Mouse (Mus musculus) layer of hippocampus, adult 8-10 months (tissue): ENCODE results near the gene Engase. TPM values are rescaled to one million over a fixed set of nuclear protein-coding genes. Genes with fewer than 3 reads are reported as not detected.

Experiments
- DNase-seq, 2 experiments: peaks; one replicate each; pipeline ENCODE4 v3.0.0; 2022; ENCODE audit warnings: low spot score in 2 of 2
- total RNA-seq, 4 experiments: library from RNA; stranded (reverse); gene quantifications; 2 replicates each; pipeline ENCODE4 v1.2.4; 2022

Engase gene
- total RNA-seq, 4 experiments from 2014 or later = 14.9 to 22.3 (median 19.0) TPM

DNA sequence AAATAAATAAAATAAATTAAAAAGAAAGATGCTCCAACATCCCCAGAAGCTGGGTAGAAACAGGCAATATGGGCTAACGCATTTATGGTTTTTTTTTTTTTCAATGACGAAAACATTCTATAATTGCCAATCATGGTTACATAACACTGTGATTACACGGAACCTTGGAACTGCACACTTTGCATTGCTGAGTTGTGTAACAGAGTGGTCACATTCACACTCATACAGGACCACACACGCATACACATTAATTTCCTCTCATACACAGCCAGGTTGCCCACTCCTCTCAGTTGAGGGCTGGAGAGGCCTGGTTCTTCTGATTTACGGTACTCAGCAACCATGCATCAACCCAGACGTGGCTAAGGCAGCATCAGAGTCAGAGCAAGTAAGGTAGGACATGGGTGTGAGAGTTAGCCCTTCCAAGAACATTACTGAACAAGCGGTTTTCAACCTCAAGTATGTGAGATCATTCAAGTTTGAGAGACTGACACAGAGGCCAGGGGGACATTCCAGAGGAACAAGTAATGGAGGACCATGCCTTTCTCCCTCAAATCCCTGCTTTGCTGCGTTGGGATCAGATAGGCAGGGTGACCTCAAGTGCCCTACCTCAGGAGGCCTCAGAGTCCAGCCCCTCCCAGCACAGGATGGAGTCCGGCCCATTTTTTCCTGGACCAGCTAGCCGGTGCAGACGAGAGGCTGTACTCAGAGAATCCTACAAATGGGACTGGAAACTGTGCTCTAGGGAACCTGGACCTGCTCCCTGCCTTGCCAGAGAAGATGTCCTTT lies 22.6 kb upstream of the Engase start:
- no peak for DNase-seq

GRCm38 (mm10) chr11:118455788-118456187 lies 20.8 kb upstream of the Engase start:
- DNase-seq = no peak

DNA sequence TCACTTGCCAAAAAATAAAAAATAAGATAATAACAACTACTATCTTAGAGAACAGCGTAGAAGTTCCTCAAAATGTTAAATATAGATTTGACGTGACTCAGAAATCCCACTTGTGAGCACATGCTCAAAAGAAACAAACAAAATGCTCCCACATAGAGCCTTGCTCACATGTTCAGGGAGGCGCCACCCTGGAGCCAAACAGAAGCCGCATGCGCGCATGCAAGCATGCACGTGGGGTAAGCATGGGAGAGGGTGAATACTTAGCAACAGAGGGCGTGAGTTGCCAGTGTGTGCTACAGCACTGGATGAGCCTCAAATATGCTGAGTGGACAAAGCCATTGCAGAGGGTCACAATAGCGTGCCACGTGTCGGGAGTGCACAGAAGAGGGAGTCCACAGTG lies 19.7 kb upstream of the Engase start:
- peak in 1 of 2 experiments; percentile 65 for DNase-seq

- DNase-seq = no peak
These were observed 17.6 kb upstream of the Engase start for GRCm38 (mm10) chr11:118459051-118459450.

DNA sequence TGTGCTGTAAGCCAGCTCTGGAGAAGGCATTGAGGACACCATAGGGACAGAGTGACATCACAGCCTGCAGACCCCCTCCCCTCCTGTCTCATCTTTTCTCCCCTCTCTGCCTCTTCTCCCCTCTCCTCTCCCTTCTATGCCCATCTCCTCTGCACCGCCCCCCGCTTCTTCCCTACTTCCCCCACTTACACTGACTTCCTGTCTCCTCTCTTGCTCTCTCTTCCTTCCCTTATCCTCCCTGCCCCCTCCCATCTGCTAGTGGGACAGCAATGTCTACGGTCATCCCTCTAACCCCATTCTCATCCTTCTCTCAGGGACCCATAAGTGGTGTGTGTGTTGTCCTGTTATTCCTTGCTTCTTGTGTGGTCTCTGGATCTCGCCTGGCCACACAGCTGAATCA lies 17.1 kb upstream of the Engase start:
- DNase-seq = no peak

DNA sequence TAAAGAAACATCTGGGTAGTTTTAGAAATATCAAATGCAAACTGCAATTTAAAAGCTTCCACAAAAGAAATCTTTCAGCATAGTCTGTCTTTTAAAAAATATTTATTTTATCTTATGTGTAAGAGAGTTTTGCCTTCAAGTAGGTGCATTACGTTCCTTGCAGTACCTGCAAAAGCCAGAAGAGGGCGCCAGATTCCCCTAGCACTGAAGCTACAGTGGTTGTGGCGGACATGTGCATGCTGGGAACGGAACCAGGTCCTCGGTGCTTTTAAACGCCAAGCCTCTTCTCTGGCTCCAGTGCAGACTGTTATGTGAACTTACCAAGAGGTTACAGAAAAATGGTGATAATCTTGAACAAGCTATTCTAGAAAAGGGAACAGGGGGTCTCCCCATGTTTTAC lies 16.3 kb upstream of the Engase start:
- no peak for DNase-seq

- no peak for DNase-seq
These were observed 9.1 kb upstream of the Engase start for GRCm38 (mm10) chr11:118467441-118468035.

- DNase-seq = no peak
These were observed 7.0 kb upstream of the Engase start for GRCm38 (mm10) chr11:118469509-118470160.

DNA sequence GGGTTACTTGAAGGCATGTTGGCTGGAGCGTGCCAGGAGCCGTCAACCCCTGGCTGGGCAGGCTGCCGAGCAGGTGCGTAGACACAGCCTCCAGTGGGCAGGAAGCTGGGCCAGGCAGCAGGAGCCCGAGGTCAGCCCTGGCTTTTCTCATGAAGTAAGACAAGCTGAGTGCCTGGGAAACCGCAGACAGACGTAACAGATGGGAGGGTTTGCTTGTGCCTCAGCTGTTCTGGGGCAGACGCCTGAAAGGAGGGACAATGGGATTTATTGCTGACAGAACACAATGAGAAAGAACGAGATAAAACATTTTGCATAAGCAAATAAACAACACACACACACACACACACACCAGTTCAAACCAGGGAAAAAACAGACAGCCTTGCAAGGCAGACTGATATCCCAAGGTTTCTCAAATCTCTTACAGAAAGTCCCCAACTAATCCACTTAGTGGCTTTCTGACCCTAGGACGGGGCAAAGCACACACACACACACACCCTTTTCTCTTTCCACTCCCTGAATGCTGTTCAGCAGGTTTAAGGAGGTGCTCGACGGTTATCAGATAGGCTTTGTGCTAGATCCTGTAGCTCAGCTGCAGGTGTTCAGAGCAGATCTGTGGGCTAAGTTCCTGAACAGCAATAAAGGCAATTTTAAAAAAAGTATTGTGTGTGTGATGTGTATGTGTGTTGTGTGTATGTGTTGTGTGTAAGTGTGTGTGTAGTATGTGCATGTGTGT lies 6.2 kb upstream of the Engase start:
- DNase-seq = no peak

- no peak for DNase-seq
These were observed 5.0 kb upstream of the Engase start for GRCm38 (mm10) chr11:118471676-118472075.

DNA sequence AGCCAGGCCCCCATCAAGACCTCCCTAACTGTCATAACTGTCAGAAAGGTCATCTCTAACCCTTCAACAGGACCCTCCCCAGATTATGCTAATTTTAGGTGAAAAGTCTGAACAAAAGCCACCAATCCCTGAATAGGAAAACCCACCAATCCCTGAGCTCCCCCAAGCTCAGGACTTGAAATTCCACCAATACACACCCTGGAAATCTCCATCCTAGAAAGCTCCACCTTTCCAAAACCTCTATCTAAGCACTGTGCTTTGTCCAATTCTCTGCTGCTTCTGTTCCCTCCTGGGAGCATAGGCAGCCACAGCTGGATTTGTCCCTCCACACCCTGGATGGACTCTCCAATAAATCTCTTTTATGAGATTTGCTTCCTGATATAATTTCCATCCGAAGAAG lies 3.5 kb upstream of the Engase start:
- no peak for DNase-seq

DNA sequence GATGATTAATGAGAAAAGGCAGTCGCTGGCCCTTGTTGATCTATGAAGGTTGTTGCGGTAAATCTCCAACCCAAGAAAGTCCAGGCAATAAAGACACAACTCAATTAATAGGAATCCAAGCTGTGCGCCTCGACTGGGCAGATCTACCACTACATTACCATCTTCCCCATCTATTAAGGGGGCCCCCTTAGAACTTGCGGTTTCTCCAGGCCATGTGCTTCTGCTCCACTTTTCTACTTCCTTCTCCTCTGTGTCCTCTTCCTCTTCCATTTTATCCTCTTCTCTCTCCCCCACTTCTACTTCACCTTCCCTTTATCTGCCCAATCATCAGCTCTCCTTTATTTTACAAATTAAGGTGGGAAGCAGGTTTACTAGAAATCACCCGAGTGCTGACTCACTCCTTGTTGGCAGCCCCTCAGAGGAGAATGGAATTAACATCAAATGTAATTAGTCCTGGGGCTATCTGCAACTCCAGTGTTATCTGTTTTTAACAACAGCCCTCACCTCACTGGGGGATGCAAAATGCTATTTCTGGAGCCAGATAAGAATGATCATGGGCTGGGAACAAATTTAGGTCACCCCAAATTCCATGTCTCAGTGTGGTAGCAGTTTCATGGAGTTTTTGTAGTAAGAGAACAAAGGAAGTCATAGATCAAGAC lies 2.7 kb upstream of the Engase start:
- no peak for DNase-seq

GRCm38 (mm10) chr11:118475496-118476083 lies 1.0 kb upstream of the Engase start:
- no peak for DNase-seq

DNA sequence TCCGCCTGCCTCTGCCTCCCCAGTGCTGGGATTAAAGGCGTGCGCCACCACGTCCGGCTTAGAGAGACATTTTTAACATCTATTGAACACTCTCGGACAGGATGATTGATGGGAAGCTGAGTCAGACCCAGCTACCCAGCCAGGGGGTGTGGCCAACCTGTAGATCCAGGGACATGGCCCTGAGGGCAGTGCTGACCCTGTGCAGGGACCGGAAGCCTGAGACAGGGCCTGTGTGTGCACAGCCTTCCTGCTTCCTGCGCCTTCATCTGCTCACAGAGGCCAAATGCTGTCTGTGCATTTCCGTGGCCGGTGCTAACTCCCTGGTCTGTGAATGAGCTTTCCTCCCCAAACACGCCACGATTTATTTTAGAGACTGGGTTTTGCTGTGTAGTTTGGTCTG lies 3.1 kb downstream of the Engase start:
- no peak for DNase-seq

DNA sequence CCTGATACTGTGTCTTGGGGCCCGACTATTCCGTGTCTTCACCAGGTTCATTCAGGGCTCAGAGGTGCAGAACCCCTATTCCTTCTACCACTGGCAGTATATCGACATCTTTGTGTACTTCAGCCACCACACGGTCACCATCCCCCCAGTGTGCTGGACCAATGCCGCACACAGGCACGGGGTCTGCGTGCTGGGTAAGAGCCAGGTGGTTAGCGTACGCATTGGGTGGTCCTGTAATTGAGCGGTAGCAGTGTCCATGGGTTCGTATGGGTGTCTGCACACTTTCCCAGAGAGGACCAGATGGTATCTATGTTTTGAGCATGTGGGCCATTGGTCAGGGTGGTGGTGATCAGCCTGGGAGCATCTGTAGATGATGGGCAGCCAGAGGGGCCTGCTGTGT lies 4.6 kb downstream of the Engase start:
- no peak for DNase-seq

GRCm38 (mm10) chr11:118481751-118482150 lies 5.1 kb downstream of the Engase start:
- no peak for DNase-seq

- no peak for DNase-seq
These were observed 7.5 kb downstream of the Engase start for GRCm38 (mm10) chr11:118484169-118484568.

DNA sequence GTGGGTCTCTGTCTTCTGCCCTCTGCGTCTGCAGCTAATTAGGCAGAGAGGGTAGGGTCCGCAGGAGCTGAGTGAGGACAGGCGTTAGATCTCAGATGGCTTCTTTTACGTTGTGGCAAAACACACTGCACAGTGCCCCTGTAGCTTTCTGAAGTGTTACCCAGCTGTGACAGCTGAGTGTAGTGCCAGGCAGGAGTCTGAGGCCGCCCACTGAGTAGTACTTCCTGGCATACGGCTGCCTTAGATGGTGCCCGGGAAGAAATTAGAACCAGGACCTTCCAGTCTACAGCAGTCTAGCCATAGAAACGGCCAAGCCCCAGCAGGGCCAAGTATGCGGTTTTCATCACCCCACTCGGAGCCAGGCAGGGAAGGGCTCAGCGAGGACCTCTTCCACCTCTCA lies 8.7 kb downstream of the Engase start:
- DNase-seq = no peak

GRCm38 (mm10) chr11:118485780-118486179 lies 9.2 kb downstream of the Engase start:
- no peak for DNase-seq

- DNase-seq = no peak
These were observed 9.7 kb downstream of the Engase start for GRCm38 (mm10) chr11:118486281-118486680.
